Mouse (Mus musculus) midbrain, embryonic 12.5 days (tissue): ENCODE results near the gene Ctnnbl1. TPM values are rescaled to one million over a fixed set of nuclear protein-coding genes. Genes with fewer than 3 reads are reported as not detected.

Experiments used
- ATAC-seq: fragments of 200-750 bp; cut with Nextera tagmentation; 2 replicates; pipeline ENCODE4 v1.8.0; 2017; ENCODE audit warnings: low read depth, moderate TSS enrichment, moderate library complexity; ENCODE audit not compliant: low FRiP score
- H3K27ac ChIP-seq: fragments of 300-500 bp; sonication (generic); replicated peaks from 2 replicates; pipeline ENCODE4 v1.5.1; 2016; ENCODE audit warnings: mild to moderate bottlenecking
- H3K27me3 ChIP-seq: fragments of 300-500 bp; sonication (generic); 2 replicates; pipeline ENCODE4 v1.6.1; 2016; ENCODE audit warnings: mild to moderate bottlenecking
- H3K36me3 ChIP-seq: fragments of 300-500 bp; sonication (generic); 2 replicates; pipeline ENCODE4 v1.6.1; 2016
- H3K4me1 ChIP-seq: fragments of 300-500 bp; sonication (generic); 2 replicates; pipeline ENCODE4 v1.6.1; 2016
- H3K4me2 ChIP-seq: fragments of 300-500 bp; sonication (generic); replicated peaks from 2 replicates; pipeline ENCODE4 v1.6.1; 2016; ENCODE audit warnings: mild to moderate bottlenecking, moderate library complexity
- H3K4me3 ChIP-seq: fragments of 300-500 bp; sonication (generic); 2 replicates; pipeline ENCODE4 v1.5.1; 2016; ENCODE audit warnings: mild to moderate bottlenecking
- H3K9ac ChIP-seq: fragments of 300-500 bp; sonication (generic); replicated peaks from 2 replicates; pipeline ENCODE4 v1.6.1; 2016; ENCODE audit warnings: mild to moderate bottlenecking, moderate library complexity
- H3K9me3 ChIP-seq: fragments of 300-500 bp; sonication (generic); 2 replicates; pipeline ENCODE4 v1.6.1; 2016; ENCODE audit warnings: mild to moderate bottlenecking
- WGBS: fragments of 180-500 bp; shearing (Covaris S2); methylation state at CpG from one replicate; pipeline ENCODE4 v1.1.7; 2016; 5-methylcytosine and 5-hydroxymethylcytosine counted together
- polyA plus RNA-seq: library from polyadenylated mRNA; unstranded; fragments of >200 nt; fragmentation: Nextera tagmentation; extraction: Ambion mirVana; gene quantifications from 2 replicates; pipeline ENCODE4 v1.2.1, GENCODE M21; 2016

The Ctnnbl1 gene
- polyA plus RNA-seq, 1 experiment from 2014 or later, result 89.1 TPM

DNA sequence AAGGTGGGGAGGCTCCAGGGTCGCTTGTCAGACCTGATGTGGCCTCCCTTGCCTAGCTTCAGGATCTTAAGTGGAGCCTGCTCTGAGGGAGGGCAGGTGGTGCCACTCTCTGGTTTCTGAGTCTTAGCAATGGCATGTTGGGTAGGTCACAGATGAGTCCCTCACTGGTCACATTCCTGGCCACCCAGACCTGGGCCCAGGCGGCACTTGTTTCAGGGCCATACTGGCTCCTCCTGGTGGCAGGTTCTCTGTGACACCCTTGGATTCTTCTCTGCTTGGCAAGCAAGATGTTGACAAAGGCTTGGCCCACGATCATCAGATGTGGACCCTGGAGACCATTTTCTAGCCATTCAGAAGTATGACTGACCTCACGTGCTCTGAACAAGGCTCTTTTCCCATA lies 195.5 kb downstream of the Ctnnbl1 start:
- 75% methylated on average over 4 of the region's 4 CpGs for WGBS
- ATAC-seq, result no peak
- peaks cover 18% of the 10 kb centered on the region for H3K4me1 ChIP-seq
- H3K4me3 ChIP-seq, result no peak overlapping the region
- H3K27ac ChIP-seq, result no peak overlapping the region
- no peaks in the 10 kb centered on the region for H3K27me3 ChIP-seq
- no peak overlapping the region for H3K9ac ChIP-seq
- no peaks in the 10 kb centered on the region for H3K9me3 ChIP-seq
- 0 out of 2 replicates have a peak, but pooled peaks cover 3% of the 10 kb centered on the region for H3K36me3 ChIP-seq
- H3K4me2 ChIP-seq, result no peak overlapping the region

DNA sequence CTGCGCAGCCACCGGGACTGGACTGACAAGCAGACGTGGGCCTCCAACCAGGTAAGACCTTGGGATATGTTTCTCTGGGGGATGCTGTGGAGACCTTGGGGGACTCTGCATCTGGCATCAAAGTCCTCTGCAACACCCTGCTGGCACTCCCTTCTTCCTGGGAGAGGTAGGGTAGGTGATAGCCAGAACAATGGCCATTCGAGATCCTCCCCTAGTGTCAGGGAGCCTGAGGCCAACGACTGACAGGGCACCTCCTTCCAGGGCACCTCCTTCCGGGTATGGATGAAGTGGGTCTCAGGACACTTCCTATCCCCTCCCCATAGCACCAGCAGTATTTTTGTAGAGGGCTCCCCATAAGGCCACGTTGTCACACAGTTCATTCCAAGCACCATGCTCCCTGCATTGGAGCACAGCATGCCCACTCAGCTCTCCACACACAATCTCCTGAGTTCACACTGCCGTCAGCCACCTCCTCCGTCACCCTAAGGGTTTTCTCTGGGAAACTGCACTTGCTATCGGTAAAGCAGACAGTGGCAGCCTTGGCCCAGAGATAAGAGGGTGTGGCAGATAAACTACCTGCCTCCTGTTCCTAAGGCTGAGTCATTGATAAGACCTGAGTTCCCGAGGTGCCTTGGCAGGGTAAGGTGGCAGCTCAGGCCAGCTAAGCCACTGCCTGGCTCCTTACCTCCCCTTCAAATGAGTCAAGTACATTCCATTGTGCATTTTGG lies 198.4 kb downstream of the Ctnnbl1 start:
- no peak overlapping the region for H3K4me2 ChIP-seq
- no peak overlapping the region for H3K9ac ChIP-seq
- H3K4me3 ChIP-seq, result no peak overlapping the region
- WGBS, result 75% methylated on average over 11 of the region's 11 CpGs
- peaks cover 8% of the 10 kb centered on the region for H3K4me1 ChIP-seq
- H3K9me3 ChIP-seq, result no peaks in the 10 kb centered on the region
- H3K27ac ChIP-seq, result no peak overlapping the region
- ATAC-seq, result no peak
- H3K36me3 ChIP-seq, result 0 out of 2 replicates have a peak, but pooled peaks cover 3% of the 10 kb centered on the region
- peaks cover 20% of the 10 kb centered on the region for H3K27me3 ChIP-seq

DNA sequence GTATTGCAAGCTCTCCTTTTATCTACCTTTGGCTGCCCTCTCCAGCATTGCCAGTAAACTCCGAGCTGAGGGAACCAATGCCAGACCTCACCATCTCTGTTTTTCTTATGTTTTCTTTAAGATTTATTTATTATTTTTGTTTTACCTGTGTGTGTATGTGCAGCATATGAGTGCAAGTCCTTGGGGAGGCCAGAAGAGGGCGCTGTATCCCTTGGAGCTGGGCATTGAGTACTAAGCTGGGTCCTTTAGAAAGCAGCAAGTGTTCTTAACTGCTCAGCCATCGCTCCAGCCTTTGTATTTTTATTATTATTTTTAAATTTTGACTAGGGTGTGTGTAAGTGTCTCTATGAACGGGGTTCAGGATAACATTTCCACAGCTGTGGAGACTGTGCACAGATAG lies 199.5 kb downstream of the Ctnnbl1 start:
- Histone ChIP-seq H3K36me3 (0 out of 2 replicates have a peak, but pooled peaks cover 3% of the 10 kb centered on the region), H3K4me1 (peaks cover 15% of the 10 kb centered on the region), H3K4me2 (no peak overlapping the region), H3K9me3 (no peaks in the 10 kb centered on the region), H3K4me3 (no peak overlapping the region), H3K9ac (no peak overlapping the region), H3K27me3 (peaks cover 31% of the 10 kb centered on the region), H3K27ac (no peak overlapping the region)
- no peak for ATAC-seq
- WGBS, result 84% methylated on average over 4 of the region's 4 CpGs

DNA sequence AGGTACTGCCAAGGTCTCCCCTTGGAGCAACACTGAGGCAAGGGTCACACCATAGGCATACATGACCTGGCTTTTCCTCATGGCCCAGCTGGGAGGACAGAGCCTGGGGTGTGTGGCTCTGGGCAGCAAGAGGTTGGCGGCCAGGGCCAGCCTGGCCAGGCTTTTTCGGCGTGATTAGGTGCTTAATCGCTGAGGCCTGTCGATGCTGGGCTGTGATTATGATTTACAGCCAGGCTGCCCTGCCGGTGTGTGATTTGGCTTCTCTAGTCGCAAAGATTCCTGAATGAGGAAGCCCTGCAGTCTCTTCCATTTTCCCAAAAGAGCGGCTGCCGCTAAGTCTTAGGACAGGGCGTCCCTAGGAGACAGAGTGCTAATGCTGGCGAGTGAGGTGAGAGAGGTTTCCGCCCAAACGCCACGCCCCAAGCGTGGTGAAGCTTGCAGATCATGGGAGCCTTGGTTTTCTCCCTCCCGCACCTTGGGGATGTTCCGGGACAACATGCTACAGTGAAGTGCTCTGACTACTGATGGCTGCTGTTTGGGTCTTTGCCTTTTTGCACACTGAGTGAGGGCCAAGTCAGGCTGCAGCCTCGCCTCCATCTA lies 203.5 kb downstream of the Ctnnbl1 start:
- H3K4me2 ChIP-seq, result peak overlapping the region; percentile 32
- H3K4me1 ChIP-seq, result peaks cover 27% of the 10 kb centered on the region
- H3K27ac ChIP-seq, result no peak overlapping the region
- peaks cover 49% of the 10 kb centered on the region for H3K27me3 ChIP-seq
- no peaks in the 10 kb centered on the region for H3K9me3 ChIP-seq
- no peak overlapping the region for H3K4me3 ChIP-seq
- WGBS, result 8% methylated on average over 18 of the region's 18 CpGs
- ATAC-seq, result no peak
- H3K36me3 ChIP-seq, result 0 out of 2 replicates have a peak, but pooled peaks cover 3% of the 10 kb centered on the region
- 0 out of 2 replicates have a peak overlapping the region, but pooled peaks have one; percentile 17 for H3K9ac ChIP-seq

Other genes with a start within 250 kb of the Ctnnbl1 start
- gene Nnat, start 177.3 kb upstream of the Ctnnbl1 start, polyA plus RNA-seq, result 4,044 and 4,632 TPM in 2 replicates
- 132 and 149 TPM in 2 replicates for gene Blcap, start 166.1 kb upstream of the Ctnnbl1 start, polyA plus RNA-seq
- gene Vstm2l, start 177.3 kb downstream of the Ctnnbl1 start, polyA plus RNA-seq, result 8.9 and 9.3 TPM in 2 replicates